Mouse (Mus musculus) common myeloid progenitor, adult 5-6 weeks (primary cell): ENCODE measurements around the gene Twf1. TPM values are rescaled to one million over a fixed set of nuclear protein-coding genes. Genes with fewer than 3 reads are reported as not detected.

Experiments used
- ATAC-seq: replicated peaks from 2 replicates; pipeline ENCODE4 v1.8.0; 2016; ENCODE audit warnings: low read depth, mild to moderate bottlenecking, moderate TSS enrichment, inconsistent platforms; ENCODE audit not compliant: poor library complexity, severe bottlenecking
- total RNA-seq: library from RNA; stranded (forward); fragments of 200-1000, 187-1606 nt; gene quantifications from 2 replicates; pipeline ENCODE4 v1.2.3, GENCODE M21; 2017

Gene Twf1
- 19.4 and 28.8 TPM in 2 replicates for total RNA-seq

DNA sequence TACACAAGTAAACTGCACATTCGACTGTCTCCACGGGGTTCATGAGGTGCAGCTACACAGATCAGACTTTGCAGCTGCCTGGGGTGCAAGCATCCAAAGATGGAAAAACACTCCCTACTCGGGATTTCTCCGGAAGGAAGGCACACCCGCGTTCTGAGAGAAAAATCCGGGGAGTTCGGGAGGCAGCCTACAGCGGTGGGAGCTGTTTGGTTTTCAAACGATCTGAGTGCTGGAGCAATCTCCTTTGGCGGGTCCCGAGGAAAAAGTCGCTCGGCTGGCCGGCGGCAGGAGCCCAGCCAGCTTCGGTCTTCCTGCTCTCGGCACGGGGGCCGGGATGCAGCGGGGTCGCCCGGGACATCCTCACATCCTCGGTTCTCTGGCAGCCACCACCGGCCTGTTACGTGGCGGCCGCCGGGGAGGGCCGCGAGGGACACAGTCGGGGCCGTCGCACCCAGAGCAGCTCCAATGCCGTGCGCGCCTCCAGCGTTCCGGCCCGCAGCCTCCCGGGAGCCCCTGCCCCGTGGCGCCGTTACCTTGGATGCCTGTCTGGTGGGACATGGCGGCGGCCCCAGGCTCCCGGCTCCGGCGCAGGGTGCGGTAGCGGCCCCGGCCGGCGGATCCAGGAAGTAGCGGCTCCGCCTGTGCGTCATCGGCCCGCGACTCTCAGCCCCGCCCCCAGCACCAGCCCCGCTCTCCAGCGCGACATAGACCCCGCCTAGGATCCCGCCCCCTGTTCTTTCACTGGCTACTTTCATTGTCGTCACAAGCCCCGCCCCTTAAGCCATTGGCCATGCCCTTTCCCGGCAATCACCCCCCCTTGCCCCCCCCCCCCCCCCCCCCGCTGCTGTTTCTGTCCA is at the start of gene Twf1:
Twf1 (minus strand) TSS at position 671 of the 857 bp plus-strand sequence.
- ATAC-seq = peak; percentile 97

DNA sequence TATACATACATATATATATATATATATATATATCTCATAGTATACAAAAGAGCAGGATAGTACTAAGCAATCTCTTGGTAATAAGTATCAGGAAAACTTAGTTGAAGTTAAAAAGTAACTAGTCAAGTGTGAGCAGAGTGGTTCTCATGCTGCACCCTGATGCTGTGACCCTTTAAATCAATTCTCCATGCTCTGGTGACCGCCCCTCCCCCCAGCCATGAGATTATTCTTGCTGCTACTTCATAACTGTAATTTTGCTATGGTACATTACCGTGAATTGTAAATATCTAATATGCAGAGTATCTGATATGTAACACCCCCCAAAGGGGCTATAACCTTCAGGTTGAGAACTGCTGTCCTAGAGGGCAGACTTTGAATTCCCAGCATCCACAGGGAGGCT is 49.4 kb upstream of the Twf1 start:
- no peak for ATAC-seq

DNA sequence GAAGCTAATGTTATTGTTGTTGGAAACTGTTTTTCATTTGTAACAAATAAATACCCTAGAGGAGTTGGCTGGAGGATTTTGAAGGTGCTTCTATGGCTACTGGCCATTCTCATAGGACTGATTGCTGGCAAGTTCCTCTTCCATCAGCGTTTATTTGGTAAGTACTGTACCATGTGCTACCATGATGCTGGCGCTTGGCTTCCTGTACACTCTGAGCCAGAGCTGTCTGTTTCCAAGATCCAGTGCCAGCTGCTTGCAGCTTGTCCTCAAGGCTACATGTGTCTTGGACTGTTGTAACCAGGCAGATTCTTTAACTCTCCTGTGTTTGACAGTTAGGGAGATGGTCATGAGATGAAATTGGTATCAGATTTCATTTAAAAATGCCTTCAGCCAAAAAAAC is 48.5 kb upstream of the Twf1 start:
- no peak for ATAC-seq

DNA sequence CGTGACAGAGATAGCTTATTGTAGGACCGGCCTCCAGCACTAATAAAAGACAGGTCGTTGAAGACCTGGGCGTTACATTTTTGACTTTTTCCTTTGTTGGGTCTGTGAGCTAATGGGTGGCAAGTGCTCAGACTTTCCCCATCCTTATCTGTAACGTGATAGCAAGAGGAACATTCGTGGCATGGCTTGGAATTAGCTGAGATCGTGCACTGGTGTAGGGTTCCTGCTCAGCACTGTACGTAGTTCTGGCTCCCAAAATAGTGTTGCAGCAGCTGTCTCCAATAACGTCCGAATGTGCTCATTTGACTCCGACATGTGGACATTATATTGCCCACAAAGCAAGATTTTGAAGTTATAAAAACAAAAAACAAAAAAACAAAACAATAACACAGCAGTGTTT is 44.8 kb upstream of the Twf1 start:
- no peak for ATAC-seq

DNA sequence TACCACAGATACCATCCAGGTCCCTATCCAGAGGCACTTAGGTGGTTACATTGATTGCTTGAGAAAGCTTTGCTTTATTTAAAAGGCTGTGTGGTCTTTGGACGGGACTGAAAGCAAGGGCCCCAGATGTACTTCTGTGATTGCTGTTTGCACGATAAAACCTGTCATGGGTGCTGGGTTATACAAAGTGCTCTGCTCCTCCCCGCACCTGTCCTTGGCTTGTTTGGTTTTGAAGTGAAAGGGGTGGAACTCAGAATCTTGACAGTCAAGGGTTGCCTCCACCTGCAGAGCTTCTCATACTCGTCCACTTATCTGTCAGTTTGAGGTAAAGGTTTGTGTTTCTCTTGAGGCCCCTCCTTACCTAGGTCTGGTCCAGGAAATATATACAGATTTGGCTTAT is 40.9 kb upstream of the Twf1 start:
- no peak for ATAC-seq

DNA sequence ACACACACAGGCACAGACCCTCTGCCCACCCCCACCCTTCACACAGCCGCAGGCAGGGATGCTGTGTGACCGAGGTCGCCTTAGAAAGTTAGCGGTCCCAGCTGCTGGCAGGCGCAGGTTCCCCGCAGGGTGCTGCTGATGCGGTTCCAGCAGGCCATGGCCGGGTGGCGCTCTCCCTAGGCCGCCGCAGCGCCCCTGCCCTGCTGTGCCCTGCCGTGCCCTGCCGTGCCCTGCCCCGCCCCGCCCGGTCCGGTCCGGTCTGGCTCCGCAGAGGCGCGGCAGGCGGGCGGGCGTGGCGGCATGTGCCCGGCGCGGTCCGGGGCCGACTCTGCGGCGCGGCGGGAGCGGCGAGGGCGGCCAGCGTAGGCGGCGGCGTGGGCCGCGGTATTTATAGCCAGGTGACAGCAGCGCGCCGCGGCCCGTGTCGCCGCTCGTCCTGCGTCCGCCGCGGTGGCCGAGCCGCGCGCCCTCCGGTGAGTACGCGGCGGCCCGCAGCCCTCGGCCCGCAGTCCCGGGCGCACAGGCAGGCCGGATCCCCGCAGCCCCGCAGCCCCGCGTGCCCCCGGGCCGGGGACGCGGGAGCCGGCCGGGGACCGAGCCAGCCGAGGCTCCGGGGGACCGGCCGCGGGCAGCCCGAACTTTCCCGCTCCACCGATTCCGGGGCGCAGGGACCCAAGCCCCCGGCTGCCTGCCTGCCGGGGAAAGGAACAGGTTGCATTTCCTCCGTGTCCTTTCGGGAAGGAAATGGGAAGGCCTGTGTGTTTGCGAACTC is 39.3 kb upstream of the Twf1 start, which contains the start of gene Tmem117:
Tmem117 (plus strand) TSS at position 403 of the 772 bp plus-strand sequence.
- peak; percentile 81 for ATAC-seq

DNA sequence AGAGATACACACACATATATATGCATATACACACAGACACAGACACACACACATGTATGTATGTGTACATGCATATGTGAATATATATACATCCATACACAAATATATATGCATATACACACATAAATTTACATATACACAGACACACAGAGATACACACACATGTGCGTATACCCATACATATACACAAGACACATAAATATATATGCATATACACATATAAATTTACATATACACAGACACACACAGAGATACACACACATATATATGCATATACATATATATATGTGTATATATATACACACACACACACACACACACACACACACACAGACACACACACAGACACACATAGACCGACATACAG is 38.8 kb upstream of the Twf1 start:
- ATAC-seq = no peak

DNA sequence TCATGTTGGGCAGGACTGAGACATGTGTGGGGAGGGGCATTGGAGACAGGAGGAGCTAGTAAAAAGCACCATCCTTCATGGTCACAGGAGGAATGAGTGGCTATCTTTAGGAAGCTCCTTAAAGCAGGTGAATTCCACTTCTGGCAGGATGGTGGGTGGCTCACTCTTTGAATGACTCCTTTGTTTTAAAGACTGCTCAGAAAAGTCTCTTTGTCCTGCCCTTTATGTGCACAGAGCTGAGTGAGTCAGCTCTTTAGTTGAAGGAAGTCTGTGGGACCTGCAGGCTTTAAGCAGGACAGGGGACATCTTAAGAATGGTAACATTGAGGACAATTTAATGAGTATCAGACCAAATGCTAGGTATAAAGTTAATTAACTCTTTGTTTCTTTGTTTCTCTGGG is 31.2 kb upstream of the Twf1 start:
- no peak for ATAC-seq

DNA sequence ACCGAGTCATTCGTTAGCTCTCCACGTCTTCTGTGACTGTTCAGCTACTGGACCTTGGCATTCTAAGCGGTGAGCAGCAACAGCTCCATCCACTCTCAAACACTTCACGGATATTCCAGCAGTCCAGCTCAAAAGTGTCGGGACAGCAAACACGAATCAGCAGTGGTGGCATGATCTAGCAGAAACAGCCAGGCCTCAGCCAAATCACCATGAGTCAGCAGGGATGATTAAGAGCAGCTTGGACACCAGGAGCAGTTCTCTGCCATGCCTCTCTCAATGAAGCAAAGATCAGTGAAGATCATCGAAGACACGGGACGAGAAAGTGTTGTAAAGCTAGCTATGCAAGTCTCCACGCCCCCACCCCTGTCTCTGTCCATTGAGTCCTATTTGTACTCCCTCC is 26.3 kb upstream of the Twf1 start:
- ATAC-seq = no peak

DNA sequence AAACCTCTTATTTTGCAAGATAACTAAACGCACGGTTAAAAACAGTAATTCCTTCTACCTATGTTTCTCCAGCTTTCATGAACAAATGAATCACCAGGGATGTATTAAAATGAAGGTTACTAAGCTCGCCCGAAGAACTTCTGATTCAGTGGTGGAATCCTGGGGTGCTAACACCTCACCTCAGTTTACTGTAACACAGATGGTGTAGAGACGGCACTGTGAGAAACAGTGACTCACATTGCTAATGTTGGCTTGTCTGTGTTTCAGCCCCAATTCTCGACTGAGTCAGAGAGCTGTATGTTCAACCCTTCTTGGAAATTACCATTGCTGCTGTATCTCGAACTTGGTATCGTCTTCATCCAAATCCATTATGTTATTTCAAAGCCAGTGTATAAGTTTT is 18.1 kb upstream of the Twf1 start:
- no peak for ATAC-seq

DNA sequence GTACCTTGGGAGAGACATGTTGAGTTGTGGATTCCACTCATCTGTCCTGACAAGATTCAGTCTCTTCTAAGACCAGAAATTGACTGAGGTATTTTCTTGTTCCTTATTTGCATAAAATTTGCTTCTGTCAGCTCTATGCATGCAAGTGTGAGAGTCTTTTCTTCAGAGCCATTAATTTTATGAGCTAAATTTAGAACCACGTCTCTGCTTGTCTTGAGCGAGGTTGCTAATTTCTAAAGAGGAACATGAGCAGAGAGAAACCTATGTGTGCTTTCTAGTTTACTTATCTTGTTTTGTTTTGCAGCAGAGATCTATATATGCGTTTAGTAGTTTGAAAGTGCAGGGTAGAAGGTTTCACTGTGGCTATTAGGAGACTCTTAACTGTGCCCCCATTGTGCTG is 12.8 kb upstream of the Twf1 start:
- ATAC-seq = no peak

DNA sequence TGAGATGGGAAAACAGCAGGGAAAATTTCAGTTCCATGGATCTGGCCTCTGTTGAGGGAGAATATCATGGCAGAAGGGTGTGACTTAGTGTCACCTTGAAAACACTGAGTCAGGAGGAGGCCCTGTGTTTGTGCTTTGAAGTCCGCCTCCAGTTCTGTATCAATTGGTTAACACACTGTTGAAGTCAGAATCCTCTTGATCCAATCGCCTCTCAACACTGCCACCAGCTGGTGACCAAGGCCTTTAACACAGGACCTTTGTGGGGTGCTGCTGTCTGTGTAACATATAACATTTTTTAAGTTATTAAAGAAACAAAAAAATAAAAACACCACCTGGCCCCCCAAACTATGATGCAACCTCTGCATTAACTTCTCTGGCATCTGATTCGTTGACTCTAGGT is 11.7 kb upstream of the Twf1 start:
- ATAC-seq = peak; percentile 97

DNA sequence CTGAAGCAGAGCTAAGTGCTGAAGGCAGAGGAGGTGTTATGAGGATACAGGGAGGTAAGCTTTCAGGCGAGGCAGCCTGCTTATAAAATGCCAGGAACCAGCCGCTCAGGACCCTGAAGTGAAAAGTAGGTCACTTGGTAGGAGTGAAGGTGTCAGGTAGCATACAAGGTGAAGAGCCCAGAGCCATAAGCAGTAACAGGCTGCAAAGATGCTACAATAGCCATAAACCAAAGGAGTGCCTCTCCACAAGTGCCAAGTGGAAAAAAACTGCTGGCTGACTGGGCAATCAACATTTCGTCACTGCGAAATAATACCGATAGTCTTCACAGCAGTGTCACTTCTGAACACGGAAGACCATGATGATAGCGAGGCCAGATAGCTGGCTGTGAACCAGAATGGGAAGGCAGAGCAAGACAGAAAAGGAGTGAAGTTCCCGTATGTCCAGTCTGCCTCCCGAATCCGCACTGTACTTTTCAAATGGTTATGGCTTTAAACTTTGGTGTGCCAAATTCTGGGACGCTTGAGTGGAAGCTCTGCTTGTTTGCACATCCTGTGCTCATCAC is 10.5 kb upstream of the Twf1 start:
- no peak for ATAC-seq

DNA sequence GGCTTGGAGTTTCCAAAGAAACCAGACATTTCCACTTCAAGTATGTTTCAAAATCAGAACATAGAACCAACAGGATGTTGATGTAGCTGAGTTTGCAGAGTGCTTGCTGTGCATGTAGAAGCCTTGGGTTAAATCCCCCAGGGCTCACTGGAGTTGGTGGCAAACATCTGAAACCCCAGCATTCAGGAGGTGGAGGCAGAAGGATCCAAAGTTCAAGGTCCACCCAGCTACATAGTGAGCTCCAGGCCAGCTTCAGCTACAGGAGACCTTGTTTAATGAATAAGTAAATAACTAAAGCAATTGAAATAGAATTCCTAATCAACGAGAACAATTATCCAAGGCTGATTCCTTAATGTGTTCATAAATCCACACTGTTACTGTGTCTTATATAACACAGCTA is 3.9 kb upstream of the Twf1 start:
- no peak for ATAC-seq

DNA sequence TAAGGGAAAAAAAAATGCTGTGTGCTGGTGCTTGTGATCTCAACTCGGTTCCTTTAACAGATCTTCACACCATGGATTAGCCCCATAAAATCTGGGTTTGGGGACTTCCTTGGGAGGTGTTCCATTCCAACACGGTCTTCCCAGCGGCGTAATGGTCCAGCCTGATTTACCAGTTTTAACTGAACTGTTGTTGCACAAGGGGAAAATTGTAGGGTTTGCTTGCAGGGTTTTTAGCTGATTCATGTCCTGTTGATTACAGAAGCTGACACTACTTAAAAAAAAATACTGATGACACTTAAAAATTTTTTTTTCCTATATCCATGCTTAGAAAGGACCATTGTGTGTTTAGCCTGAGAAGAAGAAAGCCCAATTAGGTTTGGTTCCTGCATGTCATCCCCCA is 1.7 kb upstream of the Twf1 start:
- ATAC-seq = peak; percentile 33

DNA sequence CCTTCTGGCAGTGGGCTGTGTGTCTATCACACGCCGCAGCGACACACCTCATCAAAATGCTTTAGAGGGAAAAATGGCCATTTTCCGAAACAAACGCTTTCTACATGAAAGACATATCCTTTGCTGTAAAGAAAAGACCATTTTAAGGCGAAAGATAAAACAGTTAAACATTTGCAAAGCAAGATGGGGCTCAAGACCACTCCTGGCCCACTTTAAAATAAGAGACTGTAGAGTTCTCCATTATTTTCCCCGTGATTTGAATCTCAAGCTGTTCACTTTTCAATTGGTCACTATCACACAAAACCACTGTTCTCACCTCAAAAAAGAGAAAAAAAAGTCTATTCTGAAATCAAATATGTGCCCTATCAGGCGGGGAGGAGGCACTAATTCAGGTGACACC is 394 bp upstream of the Twf1 start:
- ATAC-seq = no peak

DNA sequence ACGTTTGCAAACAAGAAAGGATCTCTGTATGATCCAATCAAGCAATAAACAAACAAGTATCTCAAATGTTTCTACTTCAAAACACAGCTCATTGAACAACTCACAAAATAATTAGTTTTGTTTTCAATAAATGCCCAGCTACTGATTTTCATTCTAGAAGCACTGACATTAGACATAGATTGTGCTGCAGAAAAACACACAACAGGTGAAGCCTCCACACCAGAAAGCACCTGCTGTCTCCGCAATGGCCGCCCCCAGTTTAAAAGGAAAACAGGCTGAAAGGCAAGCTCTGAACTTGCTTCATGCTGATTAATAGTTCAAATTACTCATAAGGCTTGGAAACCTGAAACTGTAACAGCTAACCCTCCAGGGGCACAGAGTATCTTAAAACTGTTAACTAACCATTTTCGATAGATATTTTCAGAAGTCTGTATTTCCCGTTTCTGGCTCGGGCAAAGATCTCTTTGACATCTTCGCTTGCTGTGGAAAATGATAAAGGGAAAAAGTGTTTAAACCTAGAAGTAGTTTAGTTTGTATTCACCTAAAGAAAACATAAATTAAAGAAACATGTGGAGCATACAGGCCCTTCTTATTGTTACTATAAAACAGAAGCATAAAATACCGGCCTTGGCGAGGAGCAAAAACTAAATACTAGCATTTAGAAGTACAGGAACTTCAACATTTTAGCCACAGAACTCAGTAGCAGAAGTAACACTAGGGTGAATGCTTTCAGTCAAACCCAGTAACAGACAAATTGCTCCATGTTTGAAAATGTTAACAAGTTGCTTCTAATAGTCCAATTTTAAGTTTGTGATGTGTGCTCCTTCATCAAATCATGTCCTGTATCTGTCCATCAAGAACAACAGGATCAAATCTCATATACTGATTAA is 1.6 kb downstream of the Twf1 start:
- ATAC-seq = no peak

DNA sequence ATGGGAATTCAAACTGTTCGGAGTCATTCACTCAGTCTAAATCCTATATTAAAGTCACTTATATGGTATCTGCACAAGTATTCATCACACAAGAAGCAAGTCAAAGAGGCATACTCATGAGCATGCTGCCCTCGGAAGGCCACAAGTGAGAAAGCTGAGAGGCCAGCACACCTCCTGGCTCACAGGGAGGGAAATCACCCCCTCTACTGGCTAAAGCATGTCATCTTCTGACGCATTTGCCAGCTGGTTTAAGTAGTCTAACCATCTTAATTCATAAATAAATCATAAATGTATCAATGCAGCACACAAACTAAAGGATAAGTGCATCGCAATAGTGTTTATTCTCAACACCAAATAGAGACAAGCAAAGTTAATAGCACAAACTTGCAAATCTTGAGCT is 5.0 kb downstream of the Twf1 start:
- no peak for ATAC-seq

DNA sequence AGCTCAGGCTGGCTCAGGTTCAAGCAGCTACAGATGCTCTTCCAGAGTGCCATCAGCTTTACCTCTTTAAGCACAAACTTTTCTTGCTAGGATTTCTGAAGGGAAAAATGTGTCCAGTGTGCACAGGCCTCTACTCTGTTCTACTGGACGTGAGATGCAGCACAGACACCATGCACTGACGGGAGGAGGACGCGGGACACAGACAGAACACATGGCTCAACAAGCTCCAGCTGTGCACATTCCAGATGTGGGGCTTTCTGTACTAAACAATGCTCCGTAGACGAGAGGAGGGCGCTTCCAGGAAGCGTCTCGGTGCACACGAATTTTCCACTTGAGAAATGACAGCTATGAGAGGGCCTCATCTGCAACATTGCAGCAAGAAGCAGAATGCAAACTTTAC is 6.5 kb downstream of the Twf1 start:
- ATAC-seq = no peak

DNA sequence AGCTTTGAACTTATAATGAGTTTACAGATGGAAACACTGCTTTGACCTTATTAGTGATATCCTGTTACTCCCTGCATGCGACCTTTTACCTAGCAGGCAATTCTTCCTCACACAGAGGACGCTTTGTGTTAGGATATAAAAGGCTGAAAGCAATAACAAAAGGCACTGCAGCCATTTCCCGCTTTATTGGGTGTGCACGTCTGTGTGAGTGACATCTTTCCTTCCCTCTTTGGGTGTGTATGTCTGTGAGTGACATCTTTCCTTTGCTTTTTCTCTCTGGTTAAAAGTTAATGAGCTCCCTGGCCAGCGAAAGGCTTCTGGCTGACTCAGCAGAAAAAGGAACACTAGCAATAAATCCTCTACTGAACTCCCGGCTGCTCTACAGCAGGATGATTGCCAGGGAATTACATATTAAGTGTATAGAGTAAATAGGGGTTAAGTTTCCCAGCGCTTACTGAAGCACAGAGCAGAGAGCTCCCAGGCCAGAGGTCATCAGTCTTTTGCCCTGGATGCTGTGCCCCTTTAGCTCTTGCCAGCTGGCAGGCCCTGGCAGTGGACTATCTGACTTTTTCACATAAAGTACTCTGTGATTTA is 7.6 kb downstream of the Twf1 start:
- ATAC-seq = no peak
